Mouse (Mus musculus): ENCODE results near the gene Atg101. TPM values are rescaled to one million over a fixed set of nuclear protein-coding genes. Genes with fewer than 3 reads are reported as not detected.
A peak's percentile ranks its signal among the peaks of the same experiment; 100 is the strongest.

Gene Atg101
- polyA plus RNA-seq, 1 experiment, result 58.9 TPM

DNA sequence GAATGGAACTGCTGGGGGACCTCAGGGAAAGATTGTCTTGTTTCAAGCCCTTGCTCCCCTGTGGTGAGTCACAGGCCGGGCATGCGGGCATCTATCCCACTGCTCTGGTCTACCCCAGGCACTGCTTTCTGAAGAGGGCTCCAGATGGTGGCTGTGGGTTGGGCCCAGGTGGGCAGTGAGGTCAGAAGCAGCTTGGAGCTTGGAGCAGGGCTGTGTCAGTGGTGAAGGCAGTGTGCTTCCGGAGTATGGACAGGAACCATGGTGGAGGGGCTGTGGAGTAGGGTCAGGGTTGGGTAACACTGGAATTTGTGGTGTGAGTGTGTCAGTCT is 45.5 kb downstream of the Atg101 start:
- no peak for DNase-seq (ENCODE audit: low read depth)
- TF ChIP-seq POLR2A (IDR thresholded peaks at IDR 0.05; ENCODE audit: borderline replicate concordance, extremely low read depth, insufficient read depth, insufficient read length, poor library complexity, severe bottlenecking) (no peak), CTCF (IDR thresholded peaks at IDR 0.05; ENCODE audit: borderline replicate concordance, extremely low read depth, insufficient read depth, insufficient read length) (no peak)

DNA sequence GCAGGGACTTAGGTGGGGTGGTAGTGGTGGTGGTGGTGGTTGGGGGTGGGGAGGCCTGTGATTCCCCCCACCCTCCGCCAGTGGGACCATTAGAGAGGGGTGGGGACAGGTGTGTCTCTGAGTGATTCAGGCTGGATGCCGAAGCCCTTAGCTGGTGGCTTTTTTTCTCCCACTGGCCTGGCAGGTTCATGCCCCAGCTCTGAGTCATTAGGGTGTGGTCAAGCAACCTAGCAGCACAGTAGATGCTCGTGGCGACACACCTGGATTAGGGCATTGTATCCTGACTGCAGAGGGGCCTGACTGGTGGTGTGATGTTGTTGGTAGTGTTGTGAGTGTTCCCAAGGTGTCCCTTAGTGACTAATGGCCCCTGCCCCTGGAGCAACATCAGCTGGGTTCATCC is 47.0 kb downstream of the Atg101 start:
- TF ChIP-seq POLR2A (IDR thresholded peaks at IDR 0.05; ENCODE audit: borderline replicate concordance, extremely low read depth, insufficient read depth, insufficient read length, poor library complexity, severe bottlenecking), result no peak
- TF ChIP-seq CTCF (IDR thresholded peaks at IDR 0.05; ENCODE audit: borderline replicate concordance, extremely low read depth, insufficient read depth, insufficient read length), result no peak

DNA sequence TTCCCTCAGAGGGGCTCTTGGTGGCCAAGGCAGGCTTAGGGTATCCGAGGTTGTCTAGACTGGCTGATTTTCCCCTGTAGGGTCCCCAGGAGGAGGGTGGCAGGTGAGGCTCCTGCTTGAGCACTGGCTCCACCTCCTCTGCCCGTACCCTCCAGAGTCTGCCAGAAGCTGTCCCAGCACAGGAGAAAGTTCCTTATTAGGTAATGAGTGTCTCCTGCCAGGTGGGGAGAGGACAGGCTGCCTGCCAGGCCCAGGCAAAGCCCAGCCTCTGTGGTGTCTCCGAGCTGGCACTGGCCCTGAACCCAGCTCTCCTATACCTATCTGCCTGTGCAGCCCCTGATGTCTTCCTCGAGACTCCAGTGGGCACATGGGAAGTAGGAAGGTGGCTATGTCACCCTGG is 48.3 kb downstream of the Atg101 start:
- no peak for DNase-seq (ENCODE audit: low read depth)

More for the DNA sequence above, 47.0 kb downstream of the Atg101 start:
- no peak for DNase-seq (ENCODE audit: low read depth)

DNA sequence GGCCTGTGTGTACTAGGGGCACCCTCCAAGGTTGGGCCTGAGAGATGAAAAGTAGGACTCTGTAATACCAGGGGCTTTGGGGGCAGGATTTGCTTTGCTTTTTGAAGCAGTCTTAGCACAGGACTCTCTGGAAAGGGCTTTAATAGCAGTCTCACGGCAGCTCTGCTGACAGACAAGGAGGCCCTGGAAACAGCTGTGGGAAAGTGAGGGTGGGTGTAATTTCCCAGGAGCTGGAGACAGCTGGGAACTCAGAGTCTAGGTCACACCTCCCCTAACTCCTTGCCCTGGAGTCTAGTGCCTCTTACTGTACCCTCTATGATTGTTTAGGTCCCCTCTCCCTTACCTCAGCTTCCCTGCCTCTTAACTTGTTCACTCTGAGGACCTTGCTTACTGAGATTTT is 49.1 kb downstream of the Atg101 start:
- TF ChIP-seq CTCF (IDR thresholded peaks at IDR 0.05; ENCODE audit: borderline replicate concordance, extremely low read depth, insufficient read depth, insufficient read length), result no peak
- TF ChIP-seq POLR2A (IDR thresholded peaks at IDR 0.05; ENCODE audit: borderline replicate concordance, extremely low read depth, insufficient read depth, insufficient read length, poor library complexity, severe bottlenecking), result no peak
- DNase-seq (ENCODE audit: low read depth), result no peak

More for the DNA sequence above, 48.3 kb downstream of the Atg101 start:
- TF ChIP-seq CTCF (IDR thresholded peaks at IDR 0.05; ENCODE audit: borderline replicate concordance, extremely low read depth, insufficient read depth, insufficient read length) (no peak), POLR2A (IDR thresholded peaks at IDR 0.05; ENCODE audit: borderline replicate concordance, extremely low read depth, insufficient read depth, insufficient read length, poor library complexity, severe bottlenecking) (no peak)

DNA sequence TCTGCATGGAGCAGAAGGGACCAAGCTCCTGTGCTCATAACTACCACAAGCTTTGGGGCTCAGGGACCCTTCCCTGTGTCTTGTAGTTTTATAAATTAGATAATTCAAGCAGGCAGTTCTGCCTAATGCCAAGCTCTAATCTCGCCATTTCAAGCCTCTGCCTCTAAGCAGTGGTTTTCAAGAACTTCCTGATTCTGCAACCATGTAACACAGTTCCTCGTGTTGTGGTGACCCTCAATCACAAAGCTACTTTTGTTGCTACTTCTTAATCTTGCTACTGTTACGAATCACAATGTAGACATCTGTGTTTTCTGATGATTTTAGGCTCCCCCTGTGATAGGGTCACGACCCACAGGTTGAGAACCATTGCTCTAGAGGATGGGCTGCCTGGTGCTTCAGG is 49.6 kb downstream of the Atg101 start:
- DNase-seq (ENCODE audit: low read depth), result no peak
- TF ChIP-seq CTCF (IDR thresholded peaks at IDR 0.05; ENCODE audit: borderline replicate concordance, extremely low read depth, insufficient read depth, insufficient read length) (no peak), POLR2A (IDR thresholded peaks at IDR 0.05; ENCODE audit: borderline replicate concordance, extremely low read depth, insufficient read depth, insufficient read length, poor library complexity, severe bottlenecking) (no peak)

DNA sequence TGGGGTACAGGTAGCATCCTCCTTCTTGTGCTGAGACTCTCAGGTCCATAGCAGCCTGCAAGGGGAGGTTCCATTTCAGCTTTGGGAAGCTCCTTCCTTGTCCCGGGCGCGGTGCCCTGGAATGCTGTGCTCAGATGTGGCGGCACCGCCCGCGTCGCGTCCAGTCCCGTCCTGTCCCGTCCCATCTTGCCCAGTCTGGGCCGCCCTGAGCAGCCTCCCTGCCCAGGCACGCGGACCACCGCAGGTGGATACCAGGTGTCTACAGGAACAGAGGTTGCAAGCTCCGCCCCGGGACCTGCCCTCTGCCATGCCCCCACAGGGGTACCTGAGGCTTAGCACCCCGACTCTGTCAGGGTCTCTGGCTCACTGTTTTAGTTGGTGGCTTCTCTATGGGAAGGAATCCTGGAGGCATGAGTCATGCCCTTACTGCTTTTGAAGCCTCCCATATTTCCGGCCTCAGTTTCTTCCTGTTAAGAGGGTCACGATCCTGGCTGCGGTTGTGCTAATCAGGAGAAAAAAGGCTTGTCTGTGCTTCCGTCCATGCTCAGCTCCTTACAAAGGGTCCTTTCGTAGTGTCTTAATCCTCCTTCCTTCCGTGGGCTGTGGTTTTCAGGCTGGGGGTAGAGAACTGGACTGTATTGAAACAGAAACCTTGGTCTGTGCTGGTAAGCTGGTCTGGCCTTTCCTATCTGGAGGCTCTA is 52.6 kb downstream of the Atg101 start:
- DNase-seq (ENCODE audit: low read depth), result no peak
- TF ChIP-seq POLR2A (IDR thresholded peaks at IDR 0.05; ENCODE audit: borderline replicate concordance, extremely low read depth, insufficient read depth, insufficient read length, poor library complexity, severe bottlenecking) (no peak), CTCF (IDR thresholded peaks at IDR 0.05; ENCODE audit: borderline replicate concordance, extremely low read depth, insufficient read depth, insufficient read length) (no peak)

DNA sequence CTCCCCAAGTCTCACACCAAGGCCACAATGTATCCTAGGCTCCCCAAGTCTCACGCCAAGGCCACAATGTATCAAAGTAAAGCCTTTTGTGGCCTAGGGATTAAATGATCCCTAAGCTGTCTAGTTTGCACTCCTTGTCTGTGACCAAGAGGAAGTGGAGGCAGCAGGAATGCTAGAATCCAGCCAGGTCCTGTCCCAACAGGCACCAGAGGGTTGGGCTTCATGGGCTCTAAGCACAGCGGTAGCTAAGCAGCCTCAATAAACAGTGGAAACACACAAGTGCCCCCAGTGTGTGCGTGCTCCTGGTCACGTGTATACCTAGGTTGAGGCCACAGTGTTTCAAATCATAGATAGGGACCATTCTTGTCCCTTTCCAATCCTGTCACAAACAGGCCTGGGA is 54.3 kb downstream of the Atg101 start:
- DNase-seq (ENCODE audit: low read depth), result no peak
- TF ChIP-seq CTCF (IDR thresholded peaks at IDR 0.05; ENCODE audit: borderline replicate concordance, extremely low read depth, insufficient read depth, insufficient read length) (no peak), POLR2A (IDR thresholded peaks at IDR 0.05; ENCODE audit: borderline replicate concordance, extremely low read depth, insufficient read depth, insufficient read length, poor library complexity, severe bottlenecking) (no peak)

DNA sequence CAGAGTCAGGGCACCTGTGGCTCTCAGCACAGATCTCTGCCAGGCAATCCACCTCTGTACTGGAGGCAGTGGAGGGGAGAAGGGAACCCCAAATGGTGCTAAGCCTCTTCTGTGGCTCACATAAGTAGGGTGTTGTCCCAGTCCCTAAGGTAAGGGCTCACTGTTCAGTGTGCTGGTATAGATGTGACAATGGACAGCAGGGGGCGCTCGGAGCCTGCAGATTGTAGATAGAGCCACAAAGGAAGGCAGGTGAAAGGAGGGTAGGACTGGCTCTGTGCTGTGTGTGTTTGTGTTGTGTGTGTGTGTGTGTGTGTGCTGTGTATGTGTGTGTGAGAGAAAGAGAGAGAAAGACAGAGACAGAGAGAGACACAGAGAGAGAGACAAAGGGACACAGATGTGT is 55.5 kb downstream of the Atg101 start:
- TF ChIP-seq POLR2A (IDR thresholded peaks at IDR 0.05; ENCODE audit: borderline replicate concordance, extremely low read depth, insufficient read depth, insufficient read length, poor library complexity, severe bottlenecking) (no peak), CTCF (IDR thresholded peaks at IDR 0.05; ENCODE audit: borderline replicate concordance, extremely low read depth, insufficient read depth, insufficient read length) (peak; percentile 90)
- peak; percentile 94 for DNase-seq (ENCODE audit: low read depth)

Other genes starting within 250 kb of the Atg101 start
- not detected in 2 replicates for gene Gm47841, start 236.9 kb upstream of the Atg101 start, polyA plus RNA-seq (2012; rRNA removed)
- gene Fignl2, start 205.7 kb upstream of the Atg101 start, polyA plus RNA-seq (2012; rRNA removed), result 1.5 and 2.1 TPM in 2 replicates
- not detected in 2 replicates for gene Ankrd33, start 168.5 kb upstream of the Atg101 start, polyA plus RNA-seq (2012; rRNA removed)
- 8.5 and 11.6 TPM in 2 replicates for gene Acvrl1, start 155.8 kb upstream of the Atg101 start, polyA plus RNA-seq (2012; rRNA removed)
- gene Acvr1b, start 110.2 kb upstream of the Atg101 start, polyA plus RNA-seq (2012; rRNA removed), result 62.5 and 75.3 TPM in 2 replicates
- 4.9 and 6.5 TPM in 2 replicates for gene Grasp, start 60.1 kb upstream of the Atg101 start, polyA plus RNA-seq (2012; rRNA removed)
- 5.4 and 10.5 TPM in 2 replicates for gene Nr4a1, start 30.0 kb upstream of the Atg101 start, polyA plus RNA-seq (2012; rRNA removed)
- 0.41 and 0.42 TPM in 2 replicates for gene 6030408B16Rik, start 8.9 kb downstream of the Atg101 start, polyA plus RNA-seq (2012; rRNA removed)
- 0.19 and 0.22 TPM in 2 replicates for gene Krt80, start 85.9 kb downstream of the Atg101 start, polyA plus RNA-seq (2012; rRNA removed)
- 1.4 and 4.1 TPM in 2 replicates for gene Krt7, start 126.8 kb downstream of the Atg101 start, polyA plus RNA-seq (2012; rRNA removed)
- gene Krt87, start 154.5 kb downstream of the Atg101 start, polyA plus RNA-seq (2012; rRNA removed), result 0.11 and 0.18 TPM in 2 replicates
- gene Krt88, start 163.5 kb downstream of the Atg101 start, polyA plus RNA-seq (2012; rRNA removed), result not detected in 2 replicates
- not detected in 2 replicates for gene Krt81, start 179.5 kb downstream of the Atg101 start, polyA plus RNA-seq (2012; rRNA removed)
- 0.08 TPM in 1 of 2 replicates, not detected in the other for gene Krt86, start 189.2 kb downstream of the Atg101 start, polyA plus RNA-seq (2012; rRNA removed)
- gene Krt83, start 207.2 kb downstream of the Atg101 start, polyA plus RNA-seq (2012; rRNA removed), result not detected in 2 replicates
- not detected in 2 replicates for gene Gm49425, start 233.0 kb downstream of the Atg101 start, polyA plus RNA-seq (2012; rRNA removed)
- not detected in 2 replicates for gene Krt84, start 248.5 kb downstream of the Atg101 start, polyA plus RNA-seq (2012; rRNA removed)

All from brain, embryonic 14.5 days (tissue).